In the genomic region with DNA sequence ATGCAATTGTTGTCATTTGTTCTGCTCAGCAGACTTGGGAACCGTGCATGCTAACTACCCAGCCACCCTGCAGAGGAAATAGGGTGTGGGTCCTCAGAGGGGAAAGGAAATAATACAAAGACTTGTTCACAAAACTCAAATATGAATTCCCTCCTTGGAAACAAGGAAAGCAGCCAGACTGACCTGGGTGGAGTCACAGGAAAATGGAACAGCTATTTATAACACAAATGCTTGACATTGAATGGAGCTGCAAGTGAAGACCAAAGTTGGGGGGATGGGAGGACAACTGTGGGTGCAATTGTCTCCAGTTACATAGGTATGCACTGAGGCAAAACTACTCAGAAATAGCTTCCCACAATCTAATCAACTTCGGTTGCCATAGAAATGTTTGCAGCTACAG, we compare ENCODE assay signal across 11 mouse cellular contexts.
A peak's percentile ranks its signal among the peaks of the same experiment; 100 is the strongest.
DNase-seq lines count a peak whose midpoint lies in the region; ATAC-seq and TF ChIP-seq lines count a peak whose summit lies in the region.
"Had no signal": no experiment of that assay in that cellular context is flagged by ENCODE, and none has a peak within 500 bp of the region (broad histone marks: within the 10 kb centered on the region; RNA-seq: fewer than 3 reads in every experiment).

No protein-coding gene starts in this region.

- no peak overlapping the region for H3K4me3 ChIP-seq in forebrain, embryonic 16.5 days (replicated peaks; ENCODE audit: low read length)
- H3K4me3 ChIP-seq in forebrain, embryonic 15.5 days = no peak overlapping the region
- H3K4me3 ChIP-seq in layer of hippocampus, adult 2 months = no peak overlapping the region
- no peak overlapping the region for H3K4me3 ChIP-seq in intestine, embryonic 16.5 days (ENCODE audit: low read length)
- H3K4me3 ChIP-seq: limb, embryonic 12.5 days had no signal

- no peaks in the 10 kb centered on the region for H3K4me1 ChIP-seq in forebrain, embryonic 16.5 days (replicated peaks; ENCODE audit: control insufficient read depth, insufficient read depth, low read length)
- H3K4me1 ChIP-seq in forebrain, embryonic 15.5 days = no peaks in the 10 kb centered on the region
- no peaks in the 10 kb centered on the region for H3K4me1 ChIP-seq in intestine, embryonic 16.5 days (ENCODE audit: control insufficient read depth, insufficient read depth, low read length)
- H3K4me1 ChIP-seq: limb, embryonic 12.5 days had no signal

- WGBS in forebrain, embryonic 16.5 days = 64% methylated on average over 2 of the region's 2 CpGs
- WGBS in forebrain, embryonic 15.5 days = 80% methylated on average over 2 of the region's 2 CpGs
- WGBS in intestine, embryonic 16.5 days = 70% methylated on average over 2 of the region's 2 CpGs

- H3K36me3 ChIP-seq in forebrain, embryonic 16.5 days (ENCODE audit: control insufficient read depth, insufficient read depth) = no peaks in the 10 kb centered on the region
- no peaks in the 10 kb centered on the region for H3K36me3 ChIP-seq in forebrain, embryonic 15.5 days
- no peaks in the 10 kb centered on the region for H3K36me3 ChIP-seq in intestine, embryonic 16.5 days (ENCODE audit: control insufficient read depth, insufficient read depth, low read length)
- H3K36me3 ChIP-seq: limb, embryonic 12.5 days had no signal

- H3K9ac ChIP-seq in forebrain, embryonic 16.5 days (replicated peaks; ENCODE audit: low read depth, low read length) = no peak overlapping the region
- no peak overlapping the region for H3K9ac ChIP-seq in forebrain, embryonic 15.5 days (replicated peaks)
- H3K9ac ChIP-seq in intestine, embryonic 16.5 days (ENCODE audit: low read depth, low read length) = no peak overlapping the region
- H3K9ac ChIP-seq: limb, embryonic 12.5 days had no signal

- ATAC-seq in forebrain, embryonic 16.5 days = 0 out of 2 replicates have a peak, but pooled peaks have one; percentile 6
- no peak for ATAC-seq in forebrain, embryonic 15.5 days (replicated peaks)
- no peak for ATAC-seq in intestine, embryonic 16.5 days

- no peak for TF ChIP-seq CTCF in layer of hippocampus, adult 2 months (conservative IDR thresholded peaks at IDR 0.05)

- intact Hi-C loops in heart, postnatal 25 days (cut with DNase I) = loop anchor here (5.0 kb wide), 1 partner anchor 34 kb away; no protein-coding TSS in a partner anchor

- DNase-seq in layer of hippocampus, adult 2 months (ENCODE audit: low spot score in 2 of 2) = no peak
- DNase-seq in layer of hippocampus, adult 9-10 months (ENCODE audit: low spot score) = no peak
- peak; percentile 26 for DNase-seq in heart, postnatal 25 days (ENCODE audit: low spot score)
- DNase-seq in lung, postnatal 14 days = peak; percentile 24
- no peak for DNase-seq in cerebellum, adult 9-11 months
- DNase-seq: cerebellum, postnatal 25 days had no signal

- no peaks in the 10 kb centered on the region for H3K9me3 ChIP-seq in forebrain, embryonic 16.5 days (ENCODE audit: control insufficient read depth, low read length)
- H3K9me3 ChIP-seq in forebrain, embryonic 15.5 days = no peaks in the 10 kb centered on the region
- no peaks in the 10 kb centered on the region for H3K9me3 ChIP-seq in intestine, embryonic 16.5 days (ENCODE audit: control insufficient read depth, low read length)
- H3K9me3 ChIP-seq: limb, embryonic 12.5 days had no signal

- H3K27me3 ChIP-seq in forebrain, embryonic 16.5 days (replicated peaks; ENCODE audit: control insufficient read depth, insufficient read depth, low read length) = no peaks in the 10 kb centered on the region
- H3K27me3 ChIP-seq in forebrain, embryonic 15.5 days = no peaks in the 10 kb centered on the region
- no peaks in the 10 kb centered on the region for H3K27me3 ChIP-seq in intestine, embryonic 16.5 days (replicated peaks; ENCODE audit: control insufficient read depth, insufficient read depth, low read length)
- H3K27me3 ChIP-seq: limb, embryonic 12.5 days had no signal

- no peak overlapping the region for H3K27ac ChIP-seq in forebrain, embryonic 16.5 days (ENCODE audit: low read length)
- H3K27ac ChIP-seq in forebrain, embryonic 15.5 days (replicated peaks) = no peak overlapping the region
- H3K27ac ChIP-seq in layer of hippocampus, adult 2 months = peak overlapping the region; percentile 75
- no peak overlapping the region for H3K27ac ChIP-seq in intestine, embryonic 16.5 days (ENCODE audit: low read length)
- H3K27ac ChIP-seq: limb, embryonic 12.5 days; macrophage had no signal

- no peak overlapping the region for H3K4me2 ChIP-seq in forebrain, embryonic 16.5 days (ENCODE audit: low read length)
- H3K4me2 ChIP-seq in forebrain, embryonic 15.5 days (replicated peaks) = no peak overlapping the region
- H3K4me2 ChIP-seq in intestine, embryonic 16.5 days (ENCODE audit: low read depth, low read length) = no peak overlapping the region
- H3K4me2 ChIP-seq: limb, embryonic 12.5 days had no signal

Comparison
In these comparisons a context has a peak if more than half of its experiments do, and no peak if none do; other contexts are left out.
1. DNase-seq: peak in heart, postnatal 25 days (single experiment) and lung, postnatal 14 days (single experiment); none in layer of hippocampus, adult 2 months (0 of 2), layer of hippocampus, adult 9-10 months (single experiment) and cerebellum, adult 9-11 months (single experiment).